Mouse (Mus musculus): ENCODE measurements around the gene Prmt1. TPM values are rescaled to one million over a fixed set of nuclear protein-coding genes. Genes with fewer than 3 reads are reported as not detected.
A peak's percentile ranks its signal among the peaks of the same experiment; 100 is the strongest.
"Not testable (repeated sequence)": the region's sequence is repeated elsewhere in the genome, so short reads cannot be mapped to it uniquely, and the experiment has no call there.

Gene Prmt1
- 681 and 687 TPM in 2 replicates for polyA plus RNA-seq (2015; fragmentation: Nextera tagmentation; extraction: Ambion mirVana)

GRCm38 (mm10) chr7:44986192-44986878 lies at the start of gene Prmt1:
Prmt1 (minus strand) TSS chr7:44986568.
- H3K4me3 ChIP-seq = peak within 1 kb of the TSS; percentile 94
- WGBS = under 1% methylated on average over 42 of the region's 42 CpGs
- H3K4me2 ChIP-seq = peak within 1 kb of the TSS; percentile 73

GRCm38 (mm10) chr7:45035631-45036030 lies 49.3 kb upstream of the Prmt1 start:
- ATAC-seq (ENCODE audit: low FRiP score) = no peak
- peaks cover 99% of the 10 kb centered on the region for H3K36me3 ChIP-seq
- no peak overlapping the region for H3K4me2 ChIP-seq
- H3K4me1 ChIP-seq (replicated peaks) = no peaks in the 10 kb centered on the region
- H3K27me3 ChIP-seq = no peaks in the 10 kb centered on the region
- no peaks in the 10 kb centered on the region for H3K9me3 ChIP-seq
- H3K4me3 ChIP-seq = no peak overlapping the region
- H3K27ac ChIP-seq = no peak overlapping the region
- WGBS = 96% methylated on average over 3 of the region's 3 CpGs
- H3K9ac ChIP-seq = no peak overlapping the region

More at GRCm38 (mm10) chr7:44986192-44986878, at the start of gene Prmt1:
- H3K27me3 ChIP-seq = no peaks in the 10 kb centered on the region
- peaks cover 48% of the 10 kb centered on the region for H3K4me1 ChIP-seq (replicated peaks)
- peaks cover 20% of the 10 kb centered on the region for H3K36me3 ChIP-seq
- H3K9me3 ChIP-seq = no peaks in the 10 kb centered on the region
- H3K27ac ChIP-seq = peak within 1 kb of the TSS; percentile 97
- peak within 1 kb of the TSS; percentile 98 for H3K9ac ChIP-seq
- ATAC-seq (ENCODE audit: low FRiP score) = peak; percentile 97

GRCm38 (mm10) chr7:45033722-45034359 lies 47.5 kb upstream of the Prmt1 start:
- 94% methylated on average over 19 of the region's 19 CpGs for whole genome bisulfite sequencing
- Histone ChIP-seq H3K36me3 (peaks cover 99% of the 10 kb centered on the region), H3K27me3 (no peaks in the 10 kb centered on the region), H3K4me1 (replicated peaks) (no peaks in the 10 kb centered on the region), H3K9me3 (no peaks in the 10 kb centered on the region), H3K27ac (no peak overlapping the region), H3K4me3 (no peak overlapping the region), H3K4me2 (no peak overlapping the region), H3K9ac (no peak overlapping the region)
- no peak for ATAC-seq (ENCODE audit: low FRiP score)

GRCm38 (mm10) chr7:45030857-45031256 lies 44.5 kb upstream of the Prmt1 start:
- WGBS = 99% methylated on average over 8 of the region's 8 CpGs
- H3K9ac ChIP-seq = 0 out of 2 replicates have a peak overlapping the region, but pooled peaks have one; percentile 20
- H3K36me3 ChIP-seq = peaks cover 95% of the 10 kb centered on the region
- no peak overlapping the region for H3K4me3 ChIP-seq
- no peak overlapping the region for H3K27ac ChIP-seq
- no peak for ATAC-seq (ENCODE audit: low FRiP score)
- no peak overlapping the region for H3K4me2 ChIP-seq
- H3K9me3 ChIP-seq = no peaks in the 10 kb centered on the region
- H3K27me3 ChIP-seq = no peaks in the 10 kb centered on the region
- peaks cover 12% of the 10 kb centered on the region for H3K4me1 ChIP-seq (replicated peaks)

- Histone ChIP-seq H3K4me1 (replicated peaks) (peaks cover 15% of the 10 kb centered on the region), H3K27me3 (no peaks in the 10 kb centered on the region), H3K4me3 (no peak overlapping the region), H3K4me2 (no peak overlapping the region), H3K9ac (0 out of 2 replicates have a peak overlapping the region, but pooled peaks have one; percentile 13), H3K9me3 (no peaks in the 10 kb centered on the region), H3K36me3 (peaks cover 86% of the 10 kb centered on the region), H3K27ac (no peak overlapping the region)
- 92% methylated on average over 6 of the region's 6 CpGs for WGBS
- ATAC-seq (ENCODE audit: low FRiP score) = no peak
Measured at GRCm38 (mm10) chr7:45029995-45030394, 43.6 kb upstream of the Prmt1 start.

- no peak overlapping the region for H3K4me2 ChIP-seq
- peaks cover 70% of the 10 kb centered on the region for H3K36me3 ChIP-seq
- no peak overlapping the region for H3K27ac ChIP-seq
- H3K9me3 ChIP-seq = no peaks in the 10 kb centered on the region
- WGBS = 91% methylated on average over 11 of the region's 11 CpGs
- H3K27me3 ChIP-seq = no peaks in the 10 kb centered on the region
- ATAC-seq (ENCODE audit: low FRiP score) = no peak
- H3K9ac ChIP-seq = no peak overlapping the region
- H3K4me1 ChIP-seq (replicated peaks) = peaks cover 15% of the 10 kb centered on the region
- H3K4me3 ChIP-seq = no peak overlapping the region
Measured at GRCm38 (mm10) chr7:45028351-45028750, 42.0 kb upstream of the Prmt1 start.

GRCm38 (mm10) chr7:45027761-45028160 lies 41.4 kb upstream of the Prmt1 start:
- no peaks in the 10 kb centered on the region for H3K9me3 ChIP-seq
- no peaks in the 10 kb centered on the region for H3K27me3 ChIP-seq
- ATAC-seq (ENCODE audit: low FRiP score) = no peak
- H3K4me1 ChIP-seq (replicated peaks) = peaks cover 15% of the 10 kb centered on the region
- WGBS = 87% methylated on average over 9 of the region's 9 CpGs
- no peak overlapping the region for H3K27ac ChIP-seq
- H3K4me2 ChIP-seq = no peak overlapping the region
- no peak overlapping the region for H3K4me3 ChIP-seq
- H3K9ac ChIP-seq = no peak overlapping the region
- peaks cover 64% of the 10 kb centered on the region for H3K36me3 ChIP-seq

- Histone ChIP-seq H3K9me3 (no peaks in the 10 kb centered on the region), H3K27me3 (no peaks in the 10 kb centered on the region), H3K9ac (no peak overlapping the region), H3K27ac (peak overlapping the region; percentile 42), H3K4me1 (replicated peaks) (peaks cover 15% of the 10 kb centered on the region), H3K4me2 (no peak overlapping the region), H3K4me3 (no peak overlapping the region), H3K36me3 (peaks cover 49% of the 10 kb centered on the region)
- 42% methylated on average over 2 of the region's 2 CpGs for WGBS
- peak; percentile 46; the same call in 1 of the 2 replicates for ATAC-seq (ENCODE audit: low FRiP score)
Measured at GRCm38 (mm10) chr7:45026256-45026655, 39.9 kb upstream of the Prmt1 start.

- 86% methylated on average over 8 of the region's 8 CpGs for WGBS
- H3K9me3 ChIP-seq = no peaks in the 10 kb centered on the region
- peak overlapping the region; percentile 42; the same call in 1 of the 2 replicates for H3K27ac ChIP-seq
- no peak overlapping the region for H3K9ac ChIP-seq
- no peaks in the 10 kb centered on the region for H3K27me3 ChIP-seq
- H3K4me1 ChIP-seq (replicated peaks) = peaks cover 15% of the 10 kb centered on the region
- H3K36me3 ChIP-seq = peaks cover 43% of the 10 kb centered on the region
- no peak overlapping the region for H3K4me3 ChIP-seq
- ATAC-seq (ENCODE audit: low FRiP score) = no peak
- H3K4me2 ChIP-seq = no peak overlapping the region
Measured at GRCm38 (mm10) chr7:45025601-45026220, 39.3 kb upstream of the Prmt1 start.

GRCm38 (mm10) chr7:45024281-45025248 lies 38.2 kb upstream of the Prmt1 start:
- ATAC-seq (ENCODE audit: low FRiP score) = no peak
- H3K4me2 ChIP-seq = no peak overlapping the region

GRCm38 (mm10) chr7:45023711-45024110 lies 37.3 kb upstream of the Prmt1 start:
- H3K36me3 ChIP-seq = peaks cover 23% of the 10 kb centered on the region
- H3K27ac ChIP-seq; H3K4me2 ChIP-seq; H3K4me3 ChIP-seq; H3K9ac ChIP-seq; ATAC-seq (ENCODE audit: low FRiP score); H3K27me3 ChIP-seq; H3K9me3 ChIP-seq: not testable (repeated sequence)
- H3K4me1 ChIP-seq (replicated peaks) = peaks cover 20% of the 10 kb centered on the region
- WGBS = 80% methylated on average over 5 of the region's 5 CpGs

More at GRCm38 (mm10) chr7:45024281-45025248, 38.2 kb upstream of the Prmt1 start:
- H3K4me1 ChIP-seq (replicated peaks) = peaks cover 15% of the 10 kb centered on the region
- peaks cover 32% of the 10 kb centered on the region for H3K36me3 ChIP-seq
- 90% methylated on average over 15 of the region's 15 CpGs for WGBS
- no peaks in the 10 kb centered on the region for H3K27me3 ChIP-seq
- H3K27ac ChIP-seq = 0 out of 2 replicates have a peak overlapping the region, but pooled peaks have one; percentile 5
- H3K9me3 ChIP-seq = no peaks in the 10 kb centered on the region
- no peak overlapping the region for H3K9ac ChIP-seq
- no peak overlapping the region for H3K4me3 ChIP-seq

All from hindbrain, embryonic 13.5 days (tissue).